Comparison of ENCODE assay signal across 8 mouse cellular contexts in genomic region chrX:7604879-7605574, GRCm38 (mm10). TPM values are rescaled to one million over a fixed set of nuclear protein-coding genes. Genes with fewer than 3 reads are reported as not detected.
DNase-seq lines count a peak whose midpoint lies in the region; ATAC-seq lines count a peak whose summit lies in the region.

Gene Ccdc22 (minus strand): TSS chrX:7605517.

- no peaks in the 10 kb centered on the region for H3K36me3 ChIP-seq in hindbrain, embryonic 11.5 days (ENCODE audit: control insufficient read depth, insufficient read depth, low read length)

- DNase-seq in MN1 (ENCODE audit: low spot score), result peak; percentile 88
- peak; percentile 87 for DNase-seq in cerebellum, adult 9-10 months
- DNase-seq in frontal cortex, adult 2 months (ENCODE audit: extremely low spot score in 1 of 2, low spot score in 1 of 2), result peak; percentile 76 to 89
- DNase-seq in hindbrain, embryonic 11.5 days (ENCODE audit: low spot score), result peak; percentile 83
- DNase-seq in layer of hippocampus, postnatal 10 days (ENCODE audit: low spot score in 2 of 2), result peak; percentile 70 to 75
- DNase-seq in lung, postnatal 10 days, result peak; percentile 92
- DNase-seq in ovary, postnatal 36 days (ENCODE audit: low spot score), result peak; percentile 75
- peak; percentile 77 for DNase-seq in thymus, postnatal 25 days

- peak within 1 kb of the TSS; percentile 39 for H3K4me3 ChIP-seq in hindbrain, embryonic 11.5 days (ENCODE audit: low read depth, low read length)

- H3K27ac ChIP-seq in hindbrain, embryonic 11.5 days (ENCODE audit: low read depth, low read length), result no peak within 1 kb of the TSS

- H3K27me3 ChIP-seq in hindbrain, embryonic 11.5 days (ENCODE audit: control insufficient read depth, insufficient read depth, low read length), result no peaks in the 10 kb centered on the region

- H3K4me2 ChIP-seq in hindbrain, embryonic 11.5 days (replicated peaks; ENCODE audit: low read depth, low read length), result peak within 1 kb of the TSS; percentile 36

- no peaks in the 10 kb centered on the region for H3K4me1 ChIP-seq in hindbrain, embryonic 11.5 days (replicated peaks; ENCODE audit: control insufficient read depth, insufficient read depth, low read length)

- WGBS in hindbrain, embryonic 11.5 days, result 18% methylated on average over 28 of the region's 28 CpGs

- H3K9ac ChIP-seq in hindbrain, embryonic 11.5 days (ENCODE audit: low read depth, low read length), result 0 out of 2 replicates have a peak within 1 kb of the TSS, but pooled peaks have one; percentile 40

- no peaks in the 10 kb centered on the region for H3K9me3 ChIP-seq in hindbrain, embryonic 11.5 days (ENCODE audit: control insufficient read depth, low read length)

- ATAC-seq in hindbrain, embryonic 11.5 days (ENCODE audit: low FRiP score), result peak; percentile 92

RNA-seq across cellular contexts. Expression of gene Ccdc22, which starts in this region (rescaled TPM):
- 31.1 and 32.6 TPM in 2 replicates for polyA plus RNA-seq in frontal cortex, adult 2 months (2012; rRNA removed)
- 22.4 and 25.8 TPM in 2 replicates for polyA plus RNA-seq in hindbrain, embryonic 11.5 days (2014; fragmentation: Nextera tagmentation; extraction: Ambion mirVana)
- 10 to 100 TPM; 21.3 to 23.4 TPM for total RNA-seq in layer of hippocampus, postnatal 10 days (2021)
